Mouse (Mus musculus): Measurements from ENCODE around the gene Frmd6. TPM values are rescaled to one million over a fixed set of nuclear protein-coding genes. Genes with fewer than 3 reads are reported as not detected.

Gene Frmd6
- polyA plus RNA-seq, 1 experiment from 2014 or later: 12.5 TPM

DNA sequence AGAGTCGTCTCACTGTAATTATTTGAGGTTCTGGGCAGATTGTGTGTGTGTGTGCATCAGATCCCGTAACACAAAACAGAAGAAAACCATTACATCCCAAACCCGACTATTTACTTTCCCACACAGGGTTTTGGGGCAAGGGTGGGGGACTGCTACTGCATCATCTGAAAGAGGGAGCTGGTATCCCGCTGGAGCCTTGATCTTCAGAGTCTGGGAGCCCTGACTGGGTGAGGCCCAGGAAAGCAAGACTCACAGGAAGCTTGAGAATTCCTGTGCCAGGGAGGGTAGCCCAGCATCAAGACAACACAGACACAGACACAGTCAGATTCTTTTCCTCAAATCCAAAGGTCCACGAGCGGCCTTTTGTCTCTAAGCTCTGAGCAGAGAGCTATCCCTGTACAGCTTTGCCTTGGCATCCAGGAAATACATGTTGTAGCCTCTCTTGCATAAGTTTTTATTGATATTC is 41.0 kb upstream of the Frmd6 start:
- Histone ChIP-seq H3K9ac (replicated peaks; ENCODE audit: low read depth, low read length) (no peak overlapping the region), H3K36me3 (ENCODE audit: control insufficient read depth, insufficient read depth) (no peaks in the 10 kb centered on the region), H3K4me2 (ENCODE audit: low read length) (no peak overlapping the region; the same call in 1 of the 2 replicates), H3K4me1 (replicated peaks; ENCODE audit: control insufficient read depth, insufficient read depth, low read length) (0 out of 2 replicates have a peak, but pooled peaks cover 7% of the 10 kb centered on the region), H3K9me3 (ENCODE audit: control insufficient read depth, low read length) (no peaks in the 10 kb centered on the region), H3K27ac (ENCODE audit: low read length) (no peak overlapping the region), H3K4me3 (replicated peaks; ENCODE audit: low read length) (no peak overlapping the region), H3K27me3 (replicated peaks; ENCODE audit: control insufficient read depth, insufficient read depth, low read length) (no peaks in the 10 kb centered on the region)
- ATAC-seq: 0 out of 2 replicates have a peak, but pooled peaks have one; percentile 20
- 32% methylated on average over 6 of the region's 6 CpGs for WGBS

DNA sequence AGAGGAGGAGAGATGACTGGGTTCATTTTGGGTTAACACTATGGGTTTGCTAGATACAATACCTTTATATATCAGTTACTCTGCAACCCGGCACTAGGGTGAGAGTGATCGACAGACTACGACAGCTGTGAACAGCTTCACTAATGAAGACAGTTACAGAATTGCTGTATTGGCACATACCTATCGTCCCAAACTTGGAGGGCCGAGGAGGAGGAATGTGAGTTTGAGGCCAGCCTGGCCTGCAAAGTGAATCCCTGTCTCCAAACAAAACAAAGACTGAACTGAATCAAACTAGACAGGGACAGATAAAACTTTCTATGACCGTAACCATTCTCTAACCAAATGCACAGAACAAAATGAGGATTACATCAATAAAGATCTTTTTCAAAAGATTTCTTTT is 36.0 kb upstream of the Frmd6 start:
- H3K27me3 ChIP-seq (replicated peaks; ENCODE audit: control insufficient read depth, insufficient read depth, low read length): no peaks in the 10 kb centered on the region
- ATAC-seq: no peak
- H3K9ac ChIP-seq (replicated peaks; ENCODE audit: low read depth, low read length): no peak overlapping the region
- H3K4me1 ChIP-seq (replicated peaks; ENCODE audit: control insufficient read depth, insufficient read depth, low read length): no peaks in the 10 kb centered on the region; the same call in 1 of the 2 replicates
- H3K4me2 ChIP-seq (ENCODE audit: low read length): no peak overlapping the region
- 90% methylated on average over 6 of the region's 6 CpGs for WGBS
- H3K27ac ChIP-seq (ENCODE audit: low read length): no peak overlapping the region
- H3K36me3 ChIP-seq (ENCODE audit: control insufficient read depth, insufficient read depth): no peaks in the 10 kb centered on the region
- no peak overlapping the region for H3K4me3 ChIP-seq (replicated peaks; ENCODE audit: low read length)
- H3K9me3 ChIP-seq (ENCODE audit: control insufficient read depth, low read length): no peaks in the 10 kb centered on the region

DNA sequence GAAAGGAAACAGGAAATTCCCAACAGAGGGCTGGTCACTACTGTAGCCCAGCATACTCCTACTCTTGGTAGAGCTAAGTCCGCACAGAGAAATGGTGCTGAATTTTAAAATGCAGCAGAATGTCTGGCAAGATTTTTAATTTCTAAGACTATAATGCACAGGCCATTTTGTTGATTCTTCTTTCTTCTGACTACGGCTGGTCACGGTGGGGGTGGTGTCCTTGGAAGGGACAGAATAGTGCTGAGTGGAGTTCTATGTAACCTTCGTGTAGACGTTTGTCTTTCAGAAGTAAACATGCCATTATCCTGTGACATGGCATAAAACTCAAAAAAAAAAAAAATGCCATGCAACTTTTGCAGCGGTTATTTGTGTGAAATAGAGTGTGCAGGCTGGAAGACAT is 32.0 kb upstream of the Frmd6 start:
- WGBS: 85% methylated on average over 6 of the region's 6 CpGs
- no peak overlapping the region for H3K9ac ChIP-seq (replicated peaks; ENCODE audit: low read depth, low read length)
- no peaks in the 10 kb centered on the region for H3K9me3 ChIP-seq (ENCODE audit: control insufficient read depth, low read length)
- H3K36me3 ChIP-seq (ENCODE audit: control insufficient read depth, insufficient read depth): no peaks in the 10 kb centered on the region
- H3K4me3 ChIP-seq (replicated peaks; ENCODE audit: low read length): no peak overlapping the region
- no peak for ATAC-seq
- no peak overlapping the region for H3K4me2 ChIP-seq (ENCODE audit: low read length)
- H3K4me1 ChIP-seq (replicated peaks; ENCODE audit: control insufficient read depth, insufficient read depth, low read length): peaks cover 7% of the 10 kb centered on the region
- no peak overlapping the region for H3K27ac ChIP-seq (ENCODE audit: low read length)
- H3K27me3 ChIP-seq (replicated peaks; ENCODE audit: control insufficient read depth, insufficient read depth, low read length): no peaks in the 10 kb centered on the region

DNA sequence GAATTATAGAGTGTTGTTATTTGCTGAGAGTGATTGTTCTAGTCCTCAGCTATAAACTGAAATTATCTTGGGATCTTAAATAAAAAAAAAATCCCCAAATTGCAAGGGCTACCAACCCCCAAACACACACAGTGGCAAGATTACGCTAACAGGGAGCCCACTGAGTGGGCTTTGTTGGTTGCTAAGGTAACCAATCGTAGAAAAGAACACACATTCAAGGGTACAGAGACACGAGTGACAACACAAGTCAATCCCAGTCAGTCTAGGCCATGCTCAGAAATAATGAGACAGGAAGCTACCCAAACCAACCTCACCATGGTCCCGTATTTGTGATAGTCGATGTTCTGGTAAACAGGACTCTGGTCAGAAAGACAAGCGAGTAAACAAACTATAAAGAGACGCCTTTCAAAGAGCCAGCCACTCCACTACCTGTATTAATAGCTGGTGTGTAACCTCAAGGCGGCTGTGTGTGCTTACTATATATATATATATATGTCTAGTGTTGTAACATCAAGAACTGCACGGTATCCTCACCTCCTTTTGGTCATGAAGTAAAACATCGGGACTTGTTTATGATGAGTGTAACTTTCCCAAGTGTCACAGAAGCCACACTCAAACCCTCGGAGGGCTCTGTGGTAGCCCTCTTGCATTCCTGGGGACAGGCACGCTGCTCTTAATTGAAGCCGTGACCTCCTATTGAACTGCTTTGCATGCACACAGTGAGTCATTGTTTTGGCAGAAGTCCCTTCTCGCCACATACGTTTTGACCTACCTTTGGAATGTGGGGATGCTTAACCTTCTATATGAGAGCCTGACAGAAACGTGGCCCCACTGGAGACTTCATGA is 30.5 kb upstream of the Frmd6 start:
- Histone ChIP-seq H3K27me3 (replicated peaks; ENCODE audit: control insufficient read depth, insufficient read depth, low read length) (no peaks in the 10 kb centered on the region), H3K36me3 (ENCODE audit: control insufficient read depth, insufficient read depth) (no peaks in the 10 kb centered on the region), H3K9me3 (ENCODE audit: control insufficient read depth, low read length) (no peaks in the 10 kb centered on the region), H3K4me3 (replicated peaks; ENCODE audit: low read length) (no peak overlapping the region), H3K4me2 (ENCODE audit: low read length) (no peak overlapping the region), H3K4me1 (replicated peaks; ENCODE audit: control insufficient read depth, insufficient read depth, low read length) (peaks cover 10% of the 10 kb centered on the region), H3K27ac (ENCODE audit: low read length) (no peak overlapping the region), H3K9ac (replicated peaks; ENCODE audit: low read depth, low read length) (no peak overlapping the region)
- 36% methylated on average over 16 of the region's 16 CpGs for WGBS
- ATAC-seq: 0 out of 2 replicates have a peak, but pooled peaks have one; percentile 63

DNA sequence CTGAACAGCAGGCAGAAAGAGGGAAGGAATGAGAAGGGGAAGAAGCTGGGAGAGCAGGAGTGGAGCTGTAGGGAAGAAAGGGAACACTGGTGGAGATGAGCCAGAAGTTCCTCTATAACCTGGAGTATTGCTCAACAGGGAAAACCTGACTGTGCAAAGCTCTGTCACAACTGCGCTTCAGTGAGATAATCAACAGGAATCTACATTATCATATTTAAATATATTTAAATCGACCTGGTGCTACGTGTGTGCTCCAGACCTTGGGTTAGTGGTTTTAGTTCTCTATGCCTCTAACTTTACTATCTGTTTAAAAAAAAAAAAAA is 30.0 kb upstream of the Frmd6 start:
- 87% methylated on average over 3 of the region's 3 CpGs for WGBS
- Histone ChIP-seq H3K4me1 (replicated peaks; ENCODE audit: control insufficient read depth, insufficient read depth, low read length) (peaks cover 10% of the 10 kb centered on the region), H3K9ac (replicated peaks; ENCODE audit: low read depth, low read length) (no peak overlapping the region), H3K27me3 (replicated peaks; ENCODE audit: control insufficient read depth, insufficient read depth, low read length) (no peaks in the 10 kb centered on the region), H3K4me2 (ENCODE audit: low read length) (no peak overlapping the region), H3K36me3 (ENCODE audit: control insufficient read depth, insufficient read depth) (no peaks in the 10 kb centered on the region), H3K4me3 (replicated peaks; ENCODE audit: low read length) (no peak overlapping the region), H3K9me3 (ENCODE audit: control insufficient read depth, low read length) (no peaks in the 10 kb centered on the region), H3K27ac (ENCODE audit: low read length) (no peak overlapping the region)
- ATAC-seq: no peak

DNA sequence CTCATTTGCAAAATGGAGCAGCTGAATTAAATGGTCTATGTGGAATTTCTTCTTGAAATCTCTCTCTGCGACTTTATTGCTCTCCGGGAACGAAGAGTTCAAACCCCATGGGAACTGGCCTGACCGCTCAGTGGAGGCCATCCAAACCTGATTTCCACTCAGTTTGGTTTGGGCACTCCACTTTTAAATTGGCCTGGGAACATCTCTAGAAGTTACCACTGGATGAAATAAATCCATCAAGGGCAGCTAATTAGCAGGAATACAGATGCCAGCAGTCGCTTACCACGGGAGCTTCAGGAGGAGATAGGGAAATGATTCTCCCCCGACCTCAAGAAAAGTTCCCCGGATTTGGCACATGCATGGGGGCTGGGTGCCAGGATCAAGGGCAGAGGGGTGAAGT is 26.8 kb upstream of the Frmd6 start:
- no peak for ATAC-seq

DNA sequence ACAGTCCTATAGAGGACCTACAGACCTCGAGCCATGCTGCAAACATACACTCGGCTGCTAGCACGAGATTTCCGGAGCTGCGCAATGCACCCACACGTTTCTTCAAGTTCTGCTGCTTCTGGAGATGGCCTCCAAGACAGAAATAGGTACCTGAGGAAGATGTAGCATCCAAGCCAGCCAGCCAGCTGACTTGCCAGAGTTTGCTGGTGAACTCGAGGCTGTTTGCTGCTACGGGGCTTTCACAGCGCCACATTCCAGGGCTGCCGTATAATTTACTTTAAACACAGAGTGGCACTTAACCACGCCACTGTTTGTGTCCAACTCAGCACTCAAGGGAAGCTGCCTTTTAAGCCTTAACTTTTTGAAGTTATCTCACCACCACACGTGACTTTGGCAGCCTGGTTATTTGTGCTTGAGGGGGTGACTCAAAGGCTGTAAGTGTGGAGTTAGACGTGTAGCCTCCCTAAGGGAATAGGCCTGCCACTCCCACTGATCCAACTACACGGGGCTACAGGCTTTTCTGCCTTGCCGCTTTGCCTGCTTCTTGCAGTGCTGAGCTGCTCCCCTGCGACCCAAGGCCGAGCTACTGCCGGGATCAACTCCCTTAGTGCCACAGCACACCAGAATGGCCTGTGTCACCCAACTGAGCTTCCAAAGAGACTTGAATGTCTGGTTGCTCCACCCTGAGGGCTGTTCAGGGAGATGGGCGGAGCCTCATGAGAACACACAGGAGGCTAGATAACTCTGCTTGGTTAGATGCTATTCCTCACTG is 25.9 kb upstream of the Frmd6 start:
- H3K4me1 ChIP-seq (replicated peaks; ENCODE audit: control insufficient read depth, insufficient read depth, low read length): peaks cover 10% of the 10 kb centered on the region
- no peak overlapping the region for H3K27ac ChIP-seq (ENCODE audit: low read length)
- 54% methylated on average over 19 of the region's 19 CpGs for WGBS
- no peaks in the 10 kb centered on the region for H3K27me3 ChIP-seq (replicated peaks; ENCODE audit: control insufficient read depth, insufficient read depth, low read length)
- H3K4me2 ChIP-seq (ENCODE audit: low read length): no peak overlapping the region
- ATAC-seq: no peak
- H3K4me3 ChIP-seq (replicated peaks; ENCODE audit: low read length): no peak overlapping the region
- H3K36me3 ChIP-seq (ENCODE audit: control insufficient read depth, insufficient read depth): no peaks in the 10 kb centered on the region
- H3K9ac ChIP-seq (replicated peaks; ENCODE audit: low read depth, low read length): no peak overlapping the region
- H3K9me3 ChIP-seq (ENCODE audit: control insufficient read depth, low read length): no peaks in the 10 kb centered on the region

More for the DNA sequence above, 26.8 kb upstream of the Frmd6 start:
- H3K4me2 ChIP-seq (ENCODE audit: low read length): no peak overlapping the region
- H3K4me1 ChIP-seq (replicated peaks; ENCODE audit: control insufficient read depth, insufficient read depth, low read length): peaks cover 10% of the 10 kb centered on the region
- 84% methylated on average over 8 of the region's 8 CpGs for WGBS
- H3K9me3 ChIP-seq (ENCODE audit: control insufficient read depth, low read length): no peaks in the 10 kb centered on the region
- no peaks in the 10 kb centered on the region for H3K36me3 ChIP-seq (ENCODE audit: control insufficient read depth, insufficient read depth)
- H3K9ac ChIP-seq (replicated peaks; ENCODE audit: low read depth, low read length): no peak overlapping the region
- H3K27ac ChIP-seq (ENCODE audit: low read length): no peak overlapping the region
- H3K4me3 ChIP-seq (replicated peaks; ENCODE audit: low read length): no peak overlapping the region
- no peaks in the 10 kb centered on the region for H3K27me3 ChIP-seq (replicated peaks; ENCODE audit: control insufficient read depth, insufficient read depth, low read length)

DNA sequence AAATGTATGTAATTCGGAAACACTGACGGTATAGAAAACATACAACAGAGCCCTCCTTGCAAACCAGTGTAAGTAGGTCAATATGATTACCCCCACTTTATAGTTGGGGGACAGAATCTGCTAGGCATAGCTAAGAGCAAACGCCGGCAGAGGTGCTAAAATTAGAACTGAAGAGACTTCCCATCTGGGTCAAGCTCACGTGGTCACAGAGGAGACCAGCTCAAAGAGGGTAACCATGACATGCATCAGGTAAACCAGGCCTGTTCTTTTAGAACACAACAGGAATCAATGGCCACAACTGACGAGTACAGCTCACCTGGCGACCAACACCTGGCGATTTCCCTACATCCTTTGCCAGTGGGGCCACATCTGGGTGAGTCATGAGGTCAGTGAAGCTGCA is 25.2 kb upstream of the Frmd6 start:
- Histone ChIP-seq H3K4me1 (replicated peaks; ENCODE audit: control insufficient read depth, insufficient read depth, low read length) (peaks cover 3% of the 10 kb centered on the region; the same call in 1 of the 2 replicates), H3K4me3 (replicated peaks; ENCODE audit: low read length) (no peak overlapping the region), H3K4me2 (ENCODE audit: low read length) (no peak overlapping the region), H3K27ac (ENCODE audit: low read length) (no peak overlapping the region), H3K27me3 (replicated peaks; ENCODE audit: control insufficient read depth, insufficient read depth, low read length) (no peaks in the 10 kb centered on the region), H3K36me3 (ENCODE audit: control insufficient read depth, insufficient read depth) (no peaks in the 10 kb centered on the region), H3K9ac (replicated peaks; ENCODE audit: low read depth, low read length) (no peak overlapping the region), H3K9me3 (ENCODE audit: control insufficient read depth, low read length) (no peaks in the 10 kb centered on the region)
- ATAC-seq: no peak
- WGBS: 87% methylated on average over 8 of the region's 8 CpGs

DNA sequence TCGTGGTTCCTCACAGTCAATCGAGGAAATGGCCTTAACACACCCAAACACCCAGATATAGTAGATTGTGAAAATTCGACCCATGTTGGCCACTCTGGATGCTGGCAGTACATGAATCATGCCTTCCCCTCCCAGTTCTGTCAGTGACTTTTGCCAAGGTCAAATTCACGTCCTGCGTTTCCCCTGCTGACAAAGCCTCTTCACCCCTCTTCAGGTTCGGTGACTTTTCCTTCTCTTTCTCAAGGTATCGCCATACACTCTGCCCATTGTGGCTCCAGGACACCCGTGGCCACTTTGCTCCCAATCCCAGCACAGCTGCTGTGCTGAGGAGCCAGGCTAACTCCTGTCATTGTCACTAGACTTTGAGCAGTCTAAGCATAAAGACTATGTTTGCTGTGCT is 24.0 kb upstream of the Frmd6 start:
- Histone ChIP-seq H3K9me3 (ENCODE audit: control insufficient read depth, low read length) (no peaks in the 10 kb centered on the region), H3K36me3 (ENCODE audit: control insufficient read depth, insufficient read depth) (no peaks in the 10 kb centered on the region), H3K4me1 (replicated peaks; ENCODE audit: control insufficient read depth, insufficient read depth, low read length) (peaks cover 3% of the 10 kb centered on the region; the same call in 1 of the 2 replicates), H3K27me3 (replicated peaks; ENCODE audit: control insufficient read depth, insufficient read depth, low read length) (no peaks in the 10 kb centered on the region), H3K27ac (ENCODE audit: low read length) (no peak overlapping the region), H3K4me3 (replicated peaks; ENCODE audit: low read length) (no peak overlapping the region), H3K4me2 (ENCODE audit: low read length) (no peak overlapping the region), H3K9ac (replicated peaks; ENCODE audit: low read depth, low read length) (no peak overlapping the region)
- 81% methylated on average over 8 of the region's 8 CpGs for WGBS
- ATAC-seq: no peak

Data from forebrain, embryonic 16.5 days (tissue).